Mouse (Mus musculus) lung, postnatal 0 days (tissue): ENCODE data around the gene Elmod1.

Source experiments
- CTCF ChIP-seq: IDR thresholded peaks from 2 replicates; pipeline ENCODE4 v1.5.1; 2016; ENCODE audit warnings: antibody characterized with exemption, mild to moderate bottlenecking
- EP300 ChIP-seq: IDR thresholded peaks from 2 replicates; pipeline ENCODE4 v1.6.1; 2016; ENCODE audit warnings: antibody characterized with exemption, mild to moderate bottlenecking, control low read depth

DNA sequence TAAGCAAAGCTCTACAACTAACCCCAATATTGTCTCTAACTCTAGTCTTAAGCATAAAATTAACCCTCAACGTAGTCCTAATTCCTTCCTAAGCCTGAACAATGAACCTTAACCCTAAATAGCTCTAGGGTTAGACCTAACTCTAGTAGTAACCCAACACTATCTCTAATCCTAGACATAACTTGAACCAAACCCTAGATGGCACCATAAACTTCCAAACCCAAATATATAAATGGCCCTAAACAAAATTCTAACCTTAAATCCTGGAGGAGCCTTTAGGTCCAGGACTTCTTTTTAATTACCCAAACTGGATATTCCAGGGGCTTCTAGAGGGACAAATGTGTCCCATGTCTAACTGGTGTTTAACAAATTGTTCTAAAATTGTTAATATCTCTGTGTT, 19.4 kb upstream of the Elmod1 start:
- no peak for TF ChIP-seq CTCF
- TF ChIP-seq EP300, result no peak
